Mouse (Mus musculus) thymus, adult 2 months (tissue): ENCODE results near the gene Rbfox2. TPM values are rescaled to one million over a fixed set of nuclear protein-coding genes. Genes with fewer than 3 reads are reported as not detected.

Experiments
- DNase-seq: peaks from one replicate; pipeline ENCODE4 v3.0.0; 2021
- H3K27ac ChIP-seq: fragments of 200-500 bp; 2 replicates; pipeline ENCODE4 v1.5.1; 2012; ENCODE audit warnings: low read length, control low read depth; ENCODE audit not compliant: control insufficient read depth, insufficient read depth
- H3K27me3 ChIP-seq: fragments of 200-500 bp; 2 replicates; pipeline ENCODE4 v1.6.1; 2012; ENCODE audit warnings: mild to moderate bottlenecking, low read length, moderate library complexity, mixed read lengths; ENCODE audit not compliant: control insufficient read depth, insufficient read depth
- H3K36me3 ChIP-seq: fragments of 200-500 bp; 2 replicates; pipeline ENCODE4 v1.6.1; 2012; ENCODE audit warnings: mild to moderate bottlenecking, low read length, moderate library complexity; ENCODE audit not compliant: control insufficient read depth, insufficient read depth
- H3K4me1 ChIP-seq: fragments of 200-500 bp; replicated peaks from 2 replicates; pipeline ENCODE4 v1.6.1; 2012; ENCODE audit warnings: low read length; ENCODE audit not compliant: control insufficient read depth, insufficient read depth
- H3K4me3 ChIP-seq: fragments of 200-500 bp; 2 replicates; pipeline ENCODE4 v1.5.1; 2012; ENCODE audit warnings: mild to moderate bottlenecking, low read length, control low read depth, moderate library complexity; ENCODE audit not compliant: control insufficient read depth, insufficient read depth
- CTCF ChIP-seq: fragments of 200-500 bp; IDR thresholded peaks from 2 replicates; pipeline ENCODE4 v1.5.1; 2012; ENCODE audit warnings: mild to moderate bottlenecking, control low read depth, low read length, moderate library complexity, borderline replicate concordance; ENCODE audit not compliant: control insufficient read depth, poor library complexity, insufficient read depth; ENCODE audit errors: extremely low read depth
- POLR2A ChIP-seq: fragments of 200-500 bp; IDR thresholded peaks from 2 replicates; pipeline ENCODE4 v1.6.1; 2012; ENCODE audit warnings: mild to moderate bottlenecking, low read length, control low read depth, moderate library complexity; ENCODE audit not compliant: control insufficient read depth, poor library complexity, insufficient read depth; ENCODE audit errors: extremely low read depth
- WGBS: fragments of 180-500 bp; shearing (Covaris S2); methylation state at CpG from one replicate; pipeline ENCODE4 v1.1.7; 2018; 5-methylcytosine and 5-hydroxymethylcytosine counted together
- polyA plus RNA-seq: library from polyadenylated mRNA; depleted of rRNA; stranded (reverse); fragments of >200 nt; gene quantifications from 2 replicates; pipeline ENCODE4 v1.2.3, GENCODE M21; 2012

Gene Rbfox2
- polyA plus RNA-seq, 1 experiment, result 20.5 TPM

GRCm38 (mm10) chr15:77172414-77172813, 134.4 kb downstream of the Rbfox2 start:
- no peak for DNase-seq
- no peak for TF ChIP-seq POLR2A
- TF ChIP-seq CTCF, result no peak
- Histone ChIP-seq H3K4me1 (no peaks in the 10 kb centered on the region), H3K36me3 (no peaks in the 10 kb centered on the region), H3K27me3 (no peaks in the 10 kb centered on the region), H3K4me3 (no peak overlapping the region), H3K27ac (no peak overlapping the region)
- 94% methylated on average over 3 of the region's 3 CpGs for WGBS

GRCm38 (mm10) chr15:77168781-77169180, 138.0 kb downstream of the Rbfox2 start:
- Histone ChIP-seq H3K4me3 (no peak overlapping the region), H3K27ac (no peak overlapping the region), H3K27me3 (no peaks in the 10 kb centered on the region), H3K36me3 (no peaks in the 10 kb centered on the region), H3K4me1 (no peaks in the 10 kb centered on the region)
- no peak for DNase-seq
- WGBS, result 94% methylated on average over 2 of the region's 2 CpGs
- TF ChIP-seq CTCF (no peak), POLR2A (no peak)

GRCm38 (mm10) chr15:77166225-77166732, 140.5 kb downstream of the Rbfox2 start:
- Histone ChIP-seq H3K36me3 (no peaks in the 10 kb centered on the region), H3K27ac (no peak overlapping the region), H3K4me3 (no peak overlapping the region), H3K27me3 (no peaks in the 10 kb centered on the region), H3K4me1 (peaks cover 2% of the 10 kb centered on the region; the same call in 1 of the 2 replicates)
- TF ChIP-seq POLR2A (no peak), CTCF (no peak)
- WGBS, result 85% methylated on average over 1 of the region's 1 CpGs
- DNase-seq, result no peak

GRCm38 (mm10) chr15:77163336-77163735, 143.5 kb downstream of the Rbfox2 start:
- H3K27me3 ChIP-seq, result no peaks in the 10 kb centered on the region
- peaks cover 2% of the 10 kb centered on the region; the same call in 1 of the 2 replicates for H3K4me1 ChIP-seq
- 17% methylated on average over 6 of the region's 6 CpGs for WGBS
- H3K4me3 ChIP-seq, result no peak overlapping the region
- no peaks in the 10 kb centered on the region for H3K36me3 ChIP-seq
- DNase-seq, result no peak
- H3K27ac ChIP-seq, result no peak overlapping the region
- TF ChIP-seq CTCF, result no peak
- TF ChIP-seq POLR2A, result no peak

- no peaks in the 10 kb centered on the region for H3K27me3 ChIP-seq
- no peak for DNase-seq
- no peak overlapping the region for H3K4me3 ChIP-seq
- H3K36me3 ChIP-seq, result no peaks in the 10 kb centered on the region
- no peak for TF ChIP-seq POLR2A
- no peak for TF ChIP-seq CTCF
- no peak overlapping the region for H3K27ac ChIP-seq
- H3K4me1 ChIP-seq, result peaks cover 2% of the 10 kb centered on the region; the same call in 1 of the 2 replicates
- WGBS, result 73% methylated on average over 6 of the region's 6 CpGs
Measured at GRCm38 (mm10) chr15:77162931-77163330, 143.9 kb downstream of the Rbfox2 start.

GRCm38 (mm10) chr15:77161382-77161781, 145.4 kb downstream of the Rbfox2 start:
- no peaks in the 10 kb centered on the region for H3K27me3 ChIP-seq
- no peaks in the 10 kb centered on the region for H3K36me3 ChIP-seq
- 56% methylated on average over 5 of the region's 5 CpGs for WGBS
- H3K4me3 ChIP-seq, result no peak overlapping the region
- H3K4me1 ChIP-seq, result peaks cover 2% of the 10 kb centered on the region; the same call in 1 of the 2 replicates
- no peak for TF ChIP-seq CTCF
- no peak for DNase-seq
- no peak overlapping the region for H3K27ac ChIP-seq

GRCm38 (mm10) chr15:77160848-77161247, 146.0 kb downstream of the Rbfox2 start:
- 93% methylated on average over 4 of the region's 4 CpGs for WGBS
- peaks cover 2% of the 10 kb centered on the region; the same call in 1 of the 2 replicates for H3K4me1 ChIP-seq
- H3K27ac ChIP-seq, result no peak overlapping the region
- DNase-seq, result no peak
- no peak overlapping the region for H3K4me3 ChIP-seq
- TF ChIP-seq POLR2A (no peak), CTCF (no peak)
- H3K27me3 ChIP-seq, result no peaks in the 10 kb centered on the region
- no peaks in the 10 kb centered on the region for H3K36me3 ChIP-seq
